Mouse (Mus musculus) embryonic fibroblast, embryonic 13.5 days (primary cell): ENCODE results near the gene 4930404H24Rik.

Experiments used
- CTCF ChIP-seq: IDR thresholded peaks from 2 replicates; pipeline ENCODE4 v1.5.1; 2011; ENCODE audit warnings: mild to moderate bottlenecking, control low read depth, low read length, moderate library complexity, borderline replicate concordance; ENCODE audit not compliant: insufficient read depth
- POLR2A ChIP-seq: IDR thresholded peaks from 2 replicates; pipeline ENCODE4 v1.6.1; 2011; ENCODE audit warnings: low read depth, mild to moderate bottlenecking, control low read depth, low read length, moderate library complexity

DNA sequence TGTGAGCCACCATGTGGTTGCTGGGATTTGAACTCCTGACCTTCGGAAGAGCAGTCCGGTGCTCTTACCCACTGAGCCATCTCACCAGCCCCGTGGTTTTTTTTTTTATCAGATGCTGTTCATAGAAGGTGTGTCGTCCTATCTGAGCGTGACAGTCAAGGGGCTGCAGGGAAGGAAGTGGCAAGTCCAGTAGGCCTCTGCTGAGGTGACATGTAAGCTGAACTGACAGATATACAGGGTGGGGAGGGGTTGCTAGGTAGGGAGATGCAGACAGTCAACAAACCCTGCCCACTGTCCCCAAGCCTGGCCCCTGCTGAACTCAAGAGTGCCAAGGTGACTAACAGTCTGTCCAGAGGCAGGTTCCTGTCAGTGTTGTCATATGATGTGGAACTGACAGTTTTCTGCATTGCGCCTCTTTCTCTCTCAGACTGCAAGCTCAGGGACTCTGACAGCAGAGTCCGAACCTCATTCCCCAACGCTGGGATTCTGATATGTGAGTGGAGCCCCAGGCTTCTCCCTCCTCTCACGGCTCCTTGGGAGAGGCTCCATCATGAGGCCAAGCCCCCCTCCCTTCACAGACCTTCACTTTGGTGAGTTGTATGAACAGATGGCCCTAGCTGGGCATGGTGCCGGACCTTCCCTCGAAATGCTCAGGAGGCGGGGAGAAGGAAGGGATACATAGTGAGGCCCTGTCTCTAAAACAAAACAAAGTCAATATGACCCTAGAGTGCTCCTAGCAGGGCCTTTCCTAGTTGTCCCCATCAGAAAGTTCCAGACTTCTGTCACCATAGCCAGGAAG is 38.4 kb upstream of the 4930404H24Rik start:
- TF ChIP-seq CTCF (no peak), POLR2A (no peak)
